Mouse (Mus musculus) forebrain, embryonic 10.5 days (tissue): Measurements from ENCODE around the gene Iffo1. TPM values are rescaled to one million over a fixed set of nuclear protein-coding genes. Genes with fewer than 3 reads are reported as not detected.

Experiments
- DNase-seq: peaks from one replicate; pipeline ENCODE4 v3.0.0-alpha.2; 2017; ENCODE audit warnings: low spot score; ENCODE audit errors: extremely low spot score
- H3K27ac ChIP-seq: fragments of 300-500 bp; sonication (generic); 2 replicates; pipeline ENCODE4 v1.5.1; 2016; ENCODE audit warnings: mild to moderate bottlenecking
- H3K27me3 ChIP-seq: fragments of 300-500 bp; sonication (generic); 2 replicates; pipeline ENCODE4 v1.6.1; 2016; ENCODE audit warnings: mild to moderate bottlenecking; ENCODE audit not compliant: poor library complexity, severe bottlenecking
- H3K36me3 ChIP-seq: fragments of 300-500 bp; sonication (generic); replicated peaks from 2 replicates; pipeline ENCODE4 v1.6.1; 2016; ENCODE audit warnings: mild to moderate bottlenecking, moderate library complexity
- H3K4me1 ChIP-seq: fragments of 300-500 bp; sonication (generic); 2 replicates; pipeline ENCODE4 v1.6.1; 2016
- H3K4me3 ChIP-seq: fragments of 300-500 bp; sonication (generic); 2 replicates; pipeline ENCODE4 v1.5.1; 2016; ENCODE audit warnings: mild to moderate bottlenecking, moderate library complexity
- H3K9me3 ChIP-seq: fragments of 300-500 bp; sonication (generic); 2 replicates; pipeline ENCODE4 v1.6.1; 2016; ENCODE audit warnings: mild to moderate bottlenecking, moderate library complexity
- WGBS: fragments of 180-500 bp; shearing (Covaris S2); methylation state at CpG from one replicate; pipeline ENCODE4 v1.1.7; 2016; 5-methylcytosine and 5-hydroxymethylcytosine counted together
- microRNA-seq: library from miRNA; unstranded; fragments of <30 nt; microRNA quantifications from one replicate; pipeline ENCODE4, GENCODE M21; 2017
- polyA plus RNA-seq: library from polyadenylated mRNA; unstranded; fragments of >200 nt; fragmentation: Nextera tagmentation; extraction: Ambion mirVana; gene quantifications from 2 replicates; pipeline ENCODE4 v1.2.1, GENCODE M21; 2016

Gene Iffo1
- polyA plus RNA-seq, 1 experiment from 2014 or later, result 10.0 TPM

GRCm38 (mm10) chr6:125191332-125192015, 46.4 kb downstream of the Iffo1 start, which contains the start of the genes Ncapd2 and Mrpl51:
TSS of gene Ncapd2 (minus strand) at chr6:125191701.
TSS of gene Mrpl51 (plus strand) at chr6:125191801.
- Histone ChIP-seq H3K9me3 (no peaks in the 10 kb centered on the region), H3K4me1 (peaks cover 22% of the 10 kb centered on the region), H3K4me3 (peak within 1 kb of the TSS; percentile 77), H3K36me3 (peaks cover 61% of the 10 kb centered on the region), H3K27ac (peak within 1 kb of the TSS; percentile 99), H3K27me3 (no peaks in the 10 kb centered on the region)
- WGBS, result under 1% methylated on average over 54 of the region's 54 CpGs
- DNase-seq, result peak; percentile 99

- WGBS, result under 1% methylated on average over 34 of the region's 34 CpGs
- H3K9me3 ChIP-seq, result no peaks in the 10 kb centered on the region
- peak; percentile 92 for DNase-seq
- H3K4me3 ChIP-seq, result peak overlapping the region; percentile 77
- peak overlapping the region; percentile 99 for H3K27ac ChIP-seq
- peaks cover 55% of the 10 kb centered on the region for H3K36me3 ChIP-seq
- no peaks in the 10 kb centered on the region for H3K27me3 ChIP-seq
- peaks cover 22% of the 10 kb centered on the region for H3K4me1 ChIP-seq
These were observed 47.1 kb downstream of the Iffo1 start for GRCm38 (mm10) chr6:125192016-125192714.

- Histone ChIP-seq H3K4me1 (peaks cover 22% of the 10 kb centered on the region), H3K27me3 (no peaks in the 10 kb centered on the region), H3K4me3 (peak overlapping the region; percentile 77), H3K36me3 (peaks cover 48% of the 10 kb centered on the region), H3K27ac (peak overlapping the region; percentile 99), H3K9me3 (no peaks in the 10 kb centered on the region)
- 49% methylated on average over 5 of the region's 5 CpGs for WGBS
- DNase-seq, result no peak
These were observed 47.8 kb downstream of the Iffo1 start for GRCm38 (mm10) chr6:125192841-125193240.

GRCm38 (mm10) chr6:125193390-125193789, 48.3 kb downstream of the Iffo1 start:
- Histone ChIP-seq H3K36me3 (peaks cover 42% of the 10 kb centered on the region), H3K27me3 (no peaks in the 10 kb centered on the region), H3K9me3 (no peaks in the 10 kb centered on the region), H3K4me3 (peak overlapping the region; percentile 77; the same call in 1 of the 2 replicates), H3K27ac (no peak overlapping the region), H3K4me1 (peaks cover 22% of the 10 kb centered on the region)
- WGBS, result 83% methylated on average over 7 of the region's 7 CpGs
- DNase-seq, result no peak

DNA sequence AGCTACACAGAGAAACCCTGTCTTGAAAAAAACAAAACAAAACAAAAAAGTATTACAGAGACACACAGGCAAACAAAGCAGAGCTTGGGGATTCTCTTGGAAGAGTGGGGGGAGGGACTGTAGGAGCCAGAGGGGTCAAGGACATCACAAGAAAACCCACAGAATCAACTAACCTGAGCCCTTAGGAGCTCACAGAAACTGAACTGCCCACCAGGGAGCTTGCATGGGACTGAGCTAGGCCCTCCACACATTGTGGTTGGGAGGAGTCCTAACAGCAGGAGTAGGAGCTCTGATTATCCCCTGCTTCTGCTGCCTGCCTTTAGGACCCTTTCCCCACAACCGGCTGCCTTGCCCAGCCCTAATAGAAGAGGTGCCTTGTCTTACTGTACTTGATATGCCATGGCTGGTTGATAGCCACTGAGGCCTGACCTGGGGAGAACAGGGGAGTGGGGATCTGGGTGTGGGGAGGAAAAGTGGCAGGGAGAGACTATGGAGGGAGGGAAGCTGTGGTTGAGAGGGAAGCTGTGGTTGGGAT, 50.6 kb downstream of the Iffo1 start:
- WGBS, result 33% methylated on average over 1 of the region's 1 CpGs
- no peaks in the 10 kb centered on the region for H3K27me3 ChIP-seq
- no peak overlapping the region for H3K4me3 ChIP-seq
- DNase-seq, result no peak
- peaks cover 17% of the 10 kb centered on the region for H3K4me1 ChIP-seq
- peaks cover 26% of the 10 kb centered on the region for H3K36me3 ChIP-seq
- H3K27ac ChIP-seq, result no peak overlapping the region
- H3K9me3 ChIP-seq, result no peaks in the 10 kb centered on the region

GRCm38 (mm10) chr6:125196301-125196700, 51.3 kb downstream of the Iffo1 start:
- no peaks in the 10 kb centered on the region for H3K9me3 ChIP-seq
- WGBS, result 53% methylated on average over 3 of the region's 3 CpGs
- H3K27me3 ChIP-seq, result no peaks in the 10 kb centered on the region
- H3K36me3 ChIP-seq, result peaks cover 26% of the 10 kb centered on the region
- peaks cover 17% of the 10 kb centered on the region for H3K4me1 ChIP-seq
- no peak for DNase-seq
- H3K4me3 ChIP-seq, result no peak overlapping the region
- no peak overlapping the region for H3K27ac ChIP-seq

- no peak for DNase-seq
- Histone ChIP-seq H3K4me1 (peaks cover 17% of the 10 kb centered on the region), H3K9me3 (no peaks in the 10 kb centered on the region), H3K4me3 (no peak overlapping the region), H3K27me3 (no peaks in the 10 kb centered on the region), H3K27ac (no peak overlapping the region), H3K36me3 (peaks cover 26% of the 10 kb centered on the region)
- 94% methylated on average over 5 of the region's 5 CpGs for WGBS
These were observed 52.1 kb downstream of the Iffo1 start for GRCm38 (mm10) chr6:125197166-125197565.

- no peak for DNase-seq
- H3K27me3 ChIP-seq, result peaks cover 24% of the 10 kb centered on the region
- WGBS, result 86% methylated on average over 1 of the region's 1 CpGs
- no peak overlapping the region for H3K27ac ChIP-seq
- H3K4me3 ChIP-seq, result no peak overlapping the region
- no peaks in the 10 kb centered on the region for H3K9me3 ChIP-seq
- H3K4me1 ChIP-seq, result 0 out of 2 replicates have a peak, but pooled peaks cover 4% of the 10 kb centered on the region
- no peaks in the 10 kb centered on the region for H3K36me3 ChIP-seq
These were observed 65.4 kb downstream of the Iffo1 start for GRCm38 (mm10) chr6:125210436-125210835.

Small RNAs within 50 kb of the gene (microRNA-seq; reads per million reads assigned to microRNA genes)
- gene Mir3098, result 3.0 reads per million, percentile 2 among the genes with 10 or more reads in this experiment
- gene Mir7045, result not detected

Other genes with a start within 250 kb of the Iffo1 start
- gene Lag3, start 233.5 kb upstream of the Iffo1 start, polyA plus RNA-seq, result 0.76 and 0.88 TPM in 2 replicates
- 218 and 224 TPM in 2 replicates for gene Ptms, start 225.1 kb upstream of the Iffo1 start, polyA plus RNA-seq
- 388 and 398 TPM in 2 replicates for gene Mlf2, start 213.9 kb upstream of the Iffo1 start, polyA plus RNA-seq
- gene Cops7a, start 179.7 kb upstream of the Iffo1 start, polyA plus RNA-seq, result 136 and 143 TPM in 2 replicates
- 1.4 and 1.7 TPM in 2 replicates for gene Pianp, start 148.5 kb upstream of the Iffo1 start, polyA plus RNA-seq
- gene Zfp384, start 136.1 kb upstream of the Iffo1 start, polyA plus RNA-seq, result 8.2 and 12.1 TPM in 2 replicates
- 117 and 121 TPM in 2 replicates for gene Ing4, start 105.5 kb upstream of the Iffo1 start, polyA plus RNA-seq
- gene Acrbp, start 95.6 kb upstream of the Iffo1 start, polyA plus RNA-seq, result 12.8 and 12.9 TPM in 2 replicates
- 0.22 and 0.30 TPM in 2 replicates for gene Lpar5, start 77.3 kb upstream of the Iffo1 start, polyA plus RNA-seq
- gene Chd4, start 49.3 kb upstream of the Iffo1 start, polyA plus RNA-seq, result 91.0 and 99.4 TPM in 2 replicates
- gene Nop2, start 13.3 kb upstream of the Iffo1 start, polyA plus RNA-seq, result 101 and 103 TPM in 2 replicates
- 3,225 and 3,313 TPM in 2 replicates for gene Gapdh, start 21.2 kb downstream of the Iffo1 start, polyA plus RNA-seq
- 271 and 274 TPM in 2 replicates for gene Ncapd2, start 46.5 kb downstream of the Iffo1 start, polyA plus RNA-seq
- gene Mrpl51, start 46.6 kb downstream of the Iffo1 start, polyA plus RNA-seq, result 232 and 239 TPM in 2 replicates
- 3.8 and 4.7 TPM in 2 replicates for gene Vamp1, start 70.3 kb downstream of the Iffo1 start, polyA plus RNA-seq
- 1.6 and 2.1 TPM in 2 replicates for gene Tapbpl, start 86.6 kb downstream of the Iffo1 start, polyA plus RNA-seq
- 1.1 and 1.7 TPM in 2 replicates for gene Cd27, start 91.8 kb downstream of the Iffo1 start, polyA plus RNA-seq
- gene Tuba3a, start 140.8 kb downstream of the Iffo1 start, polyA plus RNA-seq, result 0.12 TPM in 1 of 2 replicates, not detected in the other
- gene Ltbr, start 168.6 kb downstream of the Iffo1 start, polyA plus RNA-seq, result 16.1 and 17.2 TPM in 2 replicates
- gene Scnn1a, start 175.4 kb downstream of the Iffo1 start, polyA plus RNA-seq, result 0.20 and 0.30 TPM in 2 replicates
- 24.1 and 24.4 TPM in 2 replicates for gene Tnfrsf1a, start 204.1 kb downstream of the Iffo1 start, polyA plus RNA-seq
- 0.07 TPM in 2 replicates for gene Plekhg6, start 235.6 kb downstream of the Iffo1 start, polyA plus RNA-seq